Mouse (Mus musculus) thymus, postnatal 14 days (tissue): ENCODE results near the gene Thrap3.

ENCODE experiments used
- DNase-seq: peaks from one replicate; pipeline ENCODE4 v3.0.0; 2021

Thrap3 gene

DNA sequence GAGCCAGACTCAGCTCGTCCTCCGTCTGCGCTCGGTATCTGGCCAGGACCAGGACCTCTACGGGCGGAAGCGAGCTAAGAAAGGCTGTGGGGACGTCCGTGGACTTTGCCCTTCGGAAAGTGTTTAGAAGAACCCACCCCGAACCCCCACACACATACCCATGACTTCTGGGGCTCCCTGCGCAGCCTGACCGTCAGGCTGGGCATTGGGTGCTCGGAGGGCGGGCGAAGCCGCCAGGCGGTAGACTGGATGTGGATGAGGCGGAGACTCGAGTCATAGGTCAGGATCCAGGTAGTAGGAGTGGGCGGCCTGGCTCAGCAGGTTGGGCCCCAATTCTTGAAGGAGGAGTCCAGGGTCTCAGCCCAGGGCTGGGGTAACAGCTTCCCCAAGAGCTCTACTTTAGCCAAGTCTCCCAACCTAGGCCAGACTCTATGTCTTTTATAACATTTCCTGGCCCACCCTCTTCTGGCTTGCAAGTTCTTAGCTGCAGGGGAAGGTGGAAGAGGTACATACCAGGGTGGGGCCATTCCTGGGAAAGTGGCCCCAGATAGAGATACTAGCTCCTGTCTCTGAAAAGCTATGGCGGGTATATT lies 39.4 kb downstream of the Thrap3 start, which contains the start of gene Sh3d21:
Sh3d21 (minus strand) TSS at position 425 of the 593 bp plus-strand sequence.
- DNase-seq = no peak

GRCm38 (mm10) chr4:126162544-126163066 lies 40.0 kb downstream of the Thrap3 start:
- peak; percentile 90 for DNase-seq

DNA sequence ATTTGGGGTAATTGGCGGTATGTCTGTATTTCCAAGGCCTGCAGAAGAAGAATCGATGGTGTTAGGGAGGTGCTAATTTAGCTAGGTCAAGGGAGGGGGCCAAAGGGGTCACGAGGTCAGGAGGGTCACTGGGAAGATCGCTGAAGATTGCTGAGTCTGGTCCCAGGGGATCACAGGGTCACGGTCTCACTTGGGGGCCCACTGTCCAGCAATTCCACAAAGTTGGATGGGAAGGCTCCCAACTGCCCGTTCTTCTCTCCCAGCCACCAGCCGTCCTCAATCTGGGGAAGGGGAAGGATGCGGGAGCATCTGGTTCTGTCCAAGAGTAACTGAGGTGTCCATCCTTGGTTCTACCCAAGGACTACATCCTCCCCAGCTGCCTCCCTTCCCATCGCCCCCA lies 40.6 kb downstream of the Thrap3 start:
- peak; percentile 15 for DNase-seq

- no peak for DNase-seq
Measured at GRCm38 (mm10) chr4:126161456-126161855, 41.1 kb downstream of the Thrap3 start.

- DNase-seq = no peak
Measured at GRCm38 (mm10) chr4:126160981-126161380, 41.6 kb downstream of the Thrap3 start.

- DNase-seq = no peak
Measured at GRCm38 (mm10) chr4:126159455-126159854, 43.1 kb downstream of the Thrap3 start.

DNA sequence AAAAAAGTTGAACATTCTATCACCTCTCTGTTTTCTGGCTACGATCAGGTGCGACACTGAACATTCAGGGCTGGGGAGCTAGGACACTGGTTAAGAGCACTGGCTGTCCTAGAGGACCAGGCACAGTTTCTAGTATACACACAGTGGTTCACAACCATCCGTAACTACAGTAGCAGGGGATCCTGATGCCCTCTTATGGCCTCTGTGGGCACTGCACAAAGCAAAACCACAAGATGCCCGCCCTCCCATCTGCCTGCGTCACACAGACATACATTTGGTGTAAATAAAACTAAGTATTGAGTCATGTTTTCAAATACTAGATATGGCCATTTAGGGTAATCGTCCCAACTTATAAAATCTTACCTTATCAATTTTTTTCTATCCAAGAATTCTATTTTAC lies 45.0 kb downstream of the Thrap3 start:
- DNase-seq = peak; percentile 48

GRCm38 (mm10) chr4:126156617-126157016 lies 45.9 kb downstream of the Thrap3 start:
- peak; percentile 41 for DNase-seq

DNA sequence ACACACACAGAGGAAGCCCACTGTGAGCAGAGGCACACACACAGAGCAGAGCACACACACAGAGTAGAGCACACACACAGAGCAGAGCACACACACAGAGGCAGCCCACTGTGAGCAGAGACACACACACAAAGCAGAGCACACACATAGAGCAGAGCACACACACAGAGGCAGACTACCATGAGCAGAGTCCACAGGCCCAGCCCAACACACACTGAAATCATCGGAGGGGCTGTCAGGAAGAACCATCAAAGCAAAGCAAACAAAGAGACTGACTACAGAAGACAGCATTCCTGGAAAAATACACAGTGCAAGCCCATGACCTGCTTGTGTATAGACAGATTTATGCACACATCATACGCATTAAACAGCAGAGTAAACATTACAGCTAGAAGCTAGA lies 46.7 kb downstream of the Thrap3 start:
- no peak for DNase-seq

- no peak for DNase-seq
Measured at GRCm38 (mm10) chr4:126155183-126155582, 47.4 kb downstream of the Thrap3 start.

- DNase-seq = no peak
Measured at GRCm38 (mm10) chr4:126152864-126153263, 49.7 kb downstream of the Thrap3 start.

- no peak for DNase-seq
Measured at GRCm38 (mm10) chr4:126151701-126152440, 50.7 kb downstream of the Thrap3 start.

- DNase-seq = no peak
Measured at GRCm38 (mm10) chr4:126150949-126151320, 51.6 kb downstream of the Thrap3 start.

DNA sequence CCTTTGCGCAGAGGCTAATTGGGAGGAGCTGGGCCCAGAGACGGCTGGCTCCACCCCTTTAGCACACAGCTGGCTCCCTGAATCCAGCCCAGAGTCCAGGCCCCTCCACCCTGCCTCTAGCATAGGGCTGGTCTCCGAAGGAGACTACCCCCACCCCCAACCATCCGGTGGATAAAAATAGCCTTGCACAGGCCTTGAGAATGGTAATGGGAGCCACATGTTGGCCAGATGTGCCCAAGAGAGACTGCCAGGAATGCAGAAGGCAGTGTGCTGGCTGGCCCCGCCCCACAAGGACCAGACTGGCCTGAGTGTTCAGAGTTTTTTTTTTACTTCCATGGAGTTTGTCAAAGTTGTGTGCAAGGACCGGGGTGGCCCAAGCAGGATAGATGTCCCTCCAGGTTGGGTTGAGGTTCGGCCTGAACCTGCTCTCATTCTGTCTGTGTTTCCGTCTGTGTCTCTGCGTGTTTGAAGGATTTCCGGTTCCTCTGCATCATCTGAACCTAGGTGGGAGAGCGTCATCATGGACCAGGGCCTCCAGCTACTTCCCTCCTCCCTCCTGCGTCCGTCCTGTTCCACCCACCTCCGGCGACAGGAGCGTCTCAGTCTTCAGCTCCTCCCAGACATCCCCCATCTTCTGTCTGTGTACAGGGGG lies 52.1 kb downstream of the Thrap3 start:
- peak; percentile 19 for DNase-seq

- no peak for DNase-seq
Measured at GRCm38 (mm10) chr4:126149798-126150197, 52.8 kb downstream of the Thrap3 start.

GRCm38 (mm10) chr4:126149041-126149676 lies 53.4 kb downstream of the Thrap3 start:
- peak; percentile 24 for DNase-seq

GRCm38 (mm10) chr4:126148161-126148961 lies 54.2 kb downstream of the Thrap3 start:
- peak; percentile 85 for DNase-seq

DNA sequence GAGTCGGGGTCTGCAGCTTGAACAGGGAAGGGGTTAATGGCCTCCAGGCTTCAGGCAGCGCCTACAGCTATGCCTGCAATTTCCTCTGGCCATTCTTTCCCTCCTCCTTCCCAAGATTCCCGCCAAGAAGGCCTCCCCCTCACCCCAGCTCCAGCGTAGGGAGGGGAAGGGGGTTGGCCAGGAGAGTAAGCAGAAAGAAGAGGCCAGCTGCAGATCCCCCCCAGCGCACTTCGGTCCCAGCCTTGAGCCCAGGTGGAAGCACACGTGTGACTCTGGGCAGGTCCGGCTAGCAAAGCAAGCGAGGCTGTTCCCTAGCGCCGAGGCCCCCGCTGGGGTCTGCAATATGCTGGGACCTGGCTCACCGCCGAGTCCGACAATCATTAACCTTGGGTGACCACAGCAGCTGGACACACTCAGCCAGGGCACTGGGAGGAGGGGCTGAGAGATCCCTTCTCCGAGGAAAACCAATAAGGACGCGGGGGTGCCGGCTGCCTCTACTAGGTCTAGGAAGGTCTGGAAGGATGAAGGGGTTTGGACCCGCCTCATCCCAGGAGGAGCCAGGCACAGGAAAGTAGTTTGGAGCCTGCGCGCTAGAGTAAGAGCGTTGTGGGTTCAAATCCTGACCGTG lies 54.9 kb downstream of the Thrap3 start, which contains the start of gene Eva1b:
Eva1b (plus strand) TSS at position 212 of the 628 bp plus-strand sequence.
- peak; percentile 40 for DNase-seq

DNA sequence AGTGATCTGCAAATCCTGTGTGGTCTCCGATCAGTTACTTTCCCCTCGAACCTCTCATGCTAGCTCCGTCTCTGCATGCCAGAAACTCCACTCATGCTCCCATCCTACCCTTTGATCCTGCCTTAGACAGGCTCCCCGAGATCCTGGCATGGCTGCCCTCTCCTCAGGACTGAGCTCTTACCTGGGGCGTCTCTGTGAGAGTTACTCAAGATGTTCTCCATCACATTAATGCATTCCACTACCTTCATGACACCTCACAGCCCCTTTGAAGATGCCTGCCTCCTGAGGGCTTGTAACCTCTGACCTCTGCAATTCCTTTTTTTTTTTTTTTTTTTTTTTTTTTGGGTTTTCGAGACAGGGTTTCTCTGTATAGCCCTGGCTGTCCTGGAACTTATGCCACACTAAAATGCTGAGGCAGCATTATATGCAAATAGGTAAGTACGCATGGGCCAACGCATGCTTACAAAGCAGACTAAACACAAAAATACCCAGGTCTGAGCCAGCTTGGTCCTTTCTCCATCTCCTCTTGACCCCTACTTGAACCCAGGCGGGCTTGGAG lies 55.5 kb downstream of the Thrap3 start:
- DNase-seq = no peak

GRCm38 (mm10) chr4:126145396-126145795 lies 57.2 kb downstream of the Thrap3 start:
- no peak for DNase-seq

GRCm38 (mm10) chr4:126141021-126141420 lies 61.5 kb downstream of the Thrap3 start:
- DNase-seq = no peak
